Mouse (Mus musculus): ENCODE measurements at regions not wholly inside any gene's neighbourhood (a gene's known extent, or its start where the extent isn't known, plus 50 kb on each side); places are given as distances from the start of the nearest gene placed in this dataset.
"Not testable (repeated sequence)": the region's sequence is repeated elsewhere in the genome, so short reads cannot be mapped to it uniquely, and the experiment has no call there.

DNA sequence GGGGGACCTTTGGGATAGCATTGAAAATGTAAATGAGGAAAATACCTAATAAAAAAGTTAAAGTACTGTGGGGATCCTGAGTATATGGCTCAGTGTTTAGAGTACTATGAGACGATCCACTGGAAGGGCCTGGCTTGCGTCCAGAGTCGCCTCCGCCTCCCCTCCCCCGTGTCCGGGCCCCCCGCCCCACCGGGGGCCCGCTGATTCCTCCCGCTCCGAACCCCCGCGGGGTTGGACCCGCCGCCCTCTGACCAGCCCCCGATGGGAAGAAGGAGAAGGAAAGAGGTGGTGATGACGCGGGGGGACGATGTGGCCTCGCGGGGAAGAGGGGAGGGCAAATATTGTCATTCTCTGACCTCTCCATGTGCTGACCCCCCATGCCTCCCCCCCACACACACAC lies 500.8 kb upstream of the Gm12887 start:
- not testable (repeated sequence) for H3K9ac ChIP-seq (ENCODE audit: low read depth, low read length); H3K36me3 ChIP-seq (ENCODE audit: control insufficient read depth, insufficient read depth, low read length); H3K27ac ChIP-seq (ENCODE audit: low read depth, low read length); H3K9me3 ChIP-seq (ENCODE audit: control insufficient read depth, low read length); H3K4me2 ChIP-seq (replicated peaks; ENCODE audit: low read depth, low read length); H3K4me3 ChIP-seq (ENCODE audit: low read length); H3K4me1 ChIP-seq (ENCODE audit: control insufficient read depth, insufficient read depth, low read length); H3K27me3 ChIP-seq (ENCODE audit: control insufficient read depth, insufficient read depth, low read length)
- peak; percentile 89 for ATAC-seq (ENCODE audit: low FRiP score, low TSS enrichment)
- no CpG with 5 or more reads among the region's 21 CpGs for WGBS

All from kidney, embryonic 14.5 days (tissue).